Mouse (Mus musculus): Measurements from ENCODE around the gene Tmem37.

GRCm38 (mm10) chr1:120055475-120055874 is 18.4 kb downstream of the Tmem37 start:
- TF ChIP-seq TAL1 (IDR thresholded peaks at IDR 0.05; ENCODE audit: low read length), result no peak
- TF ChIP-seq GATA1 (IDR thresholded peaks at IDR 0.05; ENCODE audit: low read length), result no peak
